Mouse (Mus musculus) ES-E14 (cell line): ENCODE data around the gene Tep1. TPM values are rescaled to one million over a fixed set of nuclear protein-coding genes. Genes with fewer than 3 reads are reported as not detected.
"Not testable (repeated sequence)": the region's sequence is repeated elsewhere in the genome, so short reads cannot be mapped to it uniquely, and the experiment has no call there.

ENCODE experiments used
- DNase-seq: peaks from one replicate; pipeline ENCODE4 v3.0.0-alpha.2; 2013; ENCODE audit warnings: low read depth, low spot score
- H3K27ac ChIP-seq: 2 replicates; pipeline ENCODE4 v1.5.1; 2012; ENCODE audit warnings: low read depth, mild to moderate bottlenecking, low read length, moderate library complexity, mixed read lengths; ENCODE audit not compliant: poor library complexity, insufficient read depth, severe bottlenecking
- H3K36me3 ChIP-seq: 2 replicates; pipeline ENCODE4 v1.6.1; 2012; ENCODE audit warnings: mild to moderate bottlenecking, low read length, moderate library complexity, mixed read lengths; ENCODE audit not compliant: control insufficient read depth, poor library complexity, insufficient read depth, severe bottlenecking
- H3K4me1 ChIP-seq, 2 experiments: fragments of 150-350 bp in 1 of 2; sonication (generic) in 1 of 2; 2 replicates each; pipeline ENCODE4 v1.6.1; 2012; ENCODE audit warnings: low read length in 2 of 2, mild to moderate bottlenecking in 1 of 2, mixed read lengths in 1 of 2; ENCODE audit not compliant: control insufficient read depth in 2 of 2, insufficient read depth in 2 of 2, poor library complexity in 1 of 2
- H3K4me3 ChIP-seq, 2 experiments: fragments of 150-350 bp in 1 of 2; sonication (generic) in 1 of 2; 2 replicates each; pipeline ENCODE4 v1.5.1; 2012; ENCODE audit warnings: low read length in 2 of 2, low read depth in 1 of 2, mild to moderate bottlenecking in 1 of 2, mixed read lengths in 1 of 2; ENCODE audit not compliant: insufficient read depth in 1 of 2, poor library complexity in 1 of 2, severe bottlenecking in 1 of 2
- H3K9ac ChIP-seq: 2 replicates; pipeline ENCODE4 v1.6.1; 2012; ENCODE audit warnings: low read depth, mild to moderate bottlenecking, low read length, mixed read lengths; ENCODE audit not compliant: poor library complexity, insufficient read depth, severe bottlenecking
- H3K9me3 ChIP-seq: fragments of 150-350 bp; sonication (generic); 2 replicates; pipeline ENCODE4 v1.6.1; 2012; ENCODE audit warnings: low read depth, mild to moderate bottlenecking, low read length; ENCODE audit not compliant: control insufficient read depth, insufficient read depth
- CHD2 ChIP-seq: IDR thresholded peaks from 2 replicates; pipeline ENCODE4 v1.6.1; 2014; ENCODE audit warnings: mild to moderate bottlenecking, low read depth, low read length, inconsistent platforms
- HCFC1 ChIP-seq: IDR thresholded peaks from 2 replicates; pipeline ENCODE4 v1.6.1; 2012; ENCODE audit warnings: low read length, inconsistent platforms, borderline replicate concordance; ENCODE audit not compliant: insufficient read depth
- MAFK ChIP-seq: IDR thresholded peaks from 2 replicates; pipeline ENCODE4 v1.6.1; 2014; ENCODE audit warnings: mild to moderate bottlenecking, low read depth, low read length, inconsistent platforms; ENCODE audit not compliant: insufficient read depth
- ZC3H11A ChIP-seq: IDR thresholded peaks from 2 replicates; pipeline ENCODE4 v1.6.1; 2012; ENCODE audit warnings: low read depth, mild to moderate bottlenecking, inconsistent platforms, low read length, borderline replicate concordance
- ZNF384 ChIP-seq: IDR thresholded peaks from 2 replicates; pipeline ENCODE4 v1.6.1; 2012; ENCODE audit warnings: low read depth, low read length, inconsistent platforms
- in situ Hi-C, 2 experiments: fragments of 600-800 bp; cut with MboI; formaldehyde crosslinking; loops; one replicate each; pipeline ENCODE4 v1.15.1; 2025; ENCODE audit warnings: low sequenced_read_pairs in 2 of 2, inconsistent platforms in 1 of 2; ENCODE audit not compliant: unreplicated experiment in 2 of 2
- total RNA-seq: library from RNA; depleted of rRNA; stranded (reverse); fragments of 300-350 nt; gene quantifications from 2 replicates; pipeline ENCODE4 v1.2.3, GENCODE M21; 2012; rRNA removed

Gene Tep1
- total RNA-seq: 11.5 and 19.5 TPM in 2 replicates

DNA sequence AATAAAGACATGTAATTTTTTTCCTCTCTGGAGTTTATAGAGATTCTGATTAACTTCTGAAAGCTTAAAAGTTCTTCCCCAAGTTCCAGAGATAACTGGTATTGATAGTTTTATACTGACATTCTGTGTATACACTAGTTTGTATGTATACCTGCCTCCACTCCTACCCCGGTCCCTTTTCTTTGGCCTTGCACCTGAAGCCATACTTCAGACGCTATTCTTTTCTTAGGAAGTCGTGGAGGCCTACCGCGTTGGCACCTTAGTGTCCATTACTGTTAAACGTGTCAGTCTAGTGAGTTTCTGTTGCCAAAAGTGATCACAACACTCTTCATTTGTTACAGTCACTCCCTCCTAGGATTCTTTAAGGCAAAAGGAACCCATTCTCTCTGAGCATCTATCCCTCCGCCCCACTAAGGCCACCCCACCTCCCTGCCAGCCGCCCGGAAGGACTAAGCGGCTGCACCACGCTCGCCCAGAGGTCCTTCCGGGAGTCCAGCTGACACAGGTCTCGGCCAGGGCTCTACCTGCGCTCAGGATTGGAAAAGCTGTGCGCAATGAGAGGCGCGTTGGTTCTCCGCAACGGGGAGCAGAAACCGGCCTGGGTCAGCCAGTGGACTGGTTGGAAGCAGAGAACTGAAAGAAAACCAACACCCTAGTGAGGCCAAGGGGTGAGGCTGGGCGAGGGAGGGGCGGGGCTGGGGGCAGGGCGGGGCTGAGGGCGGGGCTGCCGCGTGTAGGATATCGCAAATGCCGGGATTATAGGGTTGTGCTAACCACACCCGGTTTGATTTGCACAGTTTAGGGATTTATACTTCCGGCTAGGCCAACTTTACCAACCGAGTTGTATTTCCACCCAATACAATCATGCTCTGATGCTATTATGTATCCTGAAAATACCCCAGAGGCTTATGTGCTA lies at the start of gene Tep1:
Gene Tep1 (minus strand): TSS at position 672 of the 916 bp plus-strand sequence.
- TF ChIP-seq ZNF384: no peak
- TF ChIP-seq HCFC1: peak; percentile 73
- TF ChIP-seq CHD2: peak; percentile 35; the same call in 1 of the 2 replicates
- H3K27ac ChIP-seq: peak within 1 kb of the TSS; percentile 95
- no peaks in the 10 kb centered on the region for H3K9me3 ChIP-seq
- peak; percentile 71 for DNase-seq
- H3K4me3 ChIP-seq: peak within 1 kb of the TSS; percentile 75 to 80
- in situ Hi-C loops: no loop called here
- H3K36me3 ChIP-seq: no peaks in the 10 kb centered on the region; the same call in 1 of the 2 replicates
- peak within 1 kb of the TSS; percentile 83 for H3K9ac ChIP-seq
- no peaks in the 10 kb centered on the region for H3K4me1 ChIP-seq

DNA sequence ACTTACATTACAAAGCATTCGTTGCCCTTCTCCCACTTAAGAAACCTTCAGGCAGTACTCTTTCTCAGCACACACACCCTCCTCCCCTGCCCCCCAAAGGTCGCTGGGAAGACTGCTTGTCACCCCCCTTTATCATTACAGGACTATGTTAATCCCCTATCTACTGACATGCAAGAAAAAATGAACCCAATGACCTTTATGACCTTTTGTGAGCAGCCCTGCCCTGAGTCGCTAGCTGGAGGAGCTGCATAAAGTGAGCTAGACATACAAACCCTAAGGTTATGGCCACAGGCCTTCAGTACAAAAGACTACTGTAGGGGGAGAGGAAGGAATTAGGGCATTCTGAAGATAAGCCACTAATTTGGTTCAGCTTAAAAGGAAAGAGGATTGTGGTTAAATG lies 41.0 kb upstream of the Tep1 start:
- in situ Hi-C loops: no loop called here
- Histone ChIP-seq H3K9ac (no peak overlapping the region), H3K27ac (no peak overlapping the region), H3K4me1 (peaks cover 2 to 8% of the 10 kb centered on the region in 2 experiments; a peak in 2 of 4 replicates), H3K9me3 (no peaks in the 10 kb centered on the region), H3K36me3 (peaks cover 10% of the 10 kb centered on the region), H3K4me3 (no peak overlapping the region)
- DNase-seq: no peak
- TF ChIP-seq ZNF384 (no peak), HCFC1 (no peak), MAFK (no peak), CHD2 (no peak), ZC3H11A (no peak)

DNA sequence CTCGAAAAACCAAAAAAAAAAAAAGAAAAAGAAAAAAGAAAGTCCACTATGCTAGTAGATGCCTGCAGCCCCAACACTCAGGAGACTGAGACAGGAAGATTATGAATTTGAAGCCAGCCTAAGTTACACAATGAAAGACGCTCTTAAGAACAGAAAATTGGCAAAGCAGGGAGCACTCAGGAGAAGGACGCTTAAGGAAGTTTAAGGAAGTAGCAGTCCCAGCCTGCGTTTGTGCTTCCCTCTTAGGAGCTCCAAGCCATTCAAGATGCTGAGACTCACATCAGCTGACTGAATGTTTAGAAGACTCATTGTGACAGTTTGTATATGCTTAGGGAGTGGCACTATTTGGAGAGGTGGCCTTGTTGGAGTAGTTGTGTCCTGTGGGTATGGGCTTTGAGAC lies 37.8 kb upstream of the Tep1 start:
- TF ChIP-seq ZNF384: no peak
- no peak for TF ChIP-seq HCFC1
- TF ChIP-seq MAFK: no peak
- no peak for TF ChIP-seq ZC3H11A
- no peak for TF ChIP-seq CHD2
- DNase-seq: no peak
- Histone ChIP-seq H3K9me3 (no peaks in the 10 kb centered on the region), H3K27ac (no peak overlapping the region), H3K4me3 (no peak overlapping the region), H3K4me1 (peaks cover 2 to 5% of the 10 kb centered on the region in 2 experiments; a peak in 2 of 4 replicates), H3K36me3 (no peaks in the 10 kb centered on the region; the same call in 1 of the 2 replicates), H3K9ac (no peak overlapping the region)
- in situ Hi-C loops: no loop called here

DNA sequence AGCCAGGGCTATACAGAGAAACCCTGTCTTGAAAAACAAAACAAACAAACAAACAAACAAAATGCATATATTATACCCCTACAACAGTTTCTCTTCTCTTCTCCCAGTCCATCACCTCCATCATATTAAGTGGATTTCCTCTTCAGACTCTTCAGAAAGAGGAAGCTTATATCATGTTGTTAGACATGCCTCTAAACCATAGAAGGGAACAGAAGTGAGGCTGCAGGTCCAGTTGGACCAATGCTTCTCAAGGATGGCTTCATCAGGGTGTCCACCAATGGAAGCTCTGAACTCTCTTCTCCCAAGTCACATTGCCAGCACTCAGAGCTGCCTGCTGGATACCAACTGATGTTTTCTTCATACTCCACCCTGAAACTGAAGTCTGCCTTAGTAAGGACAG lies 35.0 kb upstream of the Tep1 start:
- in situ Hi-C loops, H3K4me1 ChIP-seq: not testable (repeated sequence)

GRCm38 (mm10) chr14:50904828-50905129 lies 34.4 kb upstream of the Tep1 start:
- Histone ChIP-seq H3K36me3 (no peaks in the 10 kb centered on the region; the same call in 1 of the 2 replicates), H3K27ac (no peak overlapping the region), H3K4me1 (no peaks in the 10 kb centered on the region), H3K9ac (no peak overlapping the region), H3K4me3 (no peak overlapping the region), H3K9me3 (no peaks in the 10 kb centered on the region)
- DNase-seq: no peak
- in situ Hi-C loops: no loop called here
- TF ChIP-seq CHD2: no peak
- TF ChIP-seq MAFK: no peak
- no peak for TF ChIP-seq HCFC1
- TF ChIP-seq ZNF384: no peak
- no peak for TF ChIP-seq ZC3H11A

More for the DNA sequence above, 35.0 kb upstream of the Tep1 start:
- H3K4me3 ChIP-seq, DNase-seq, H3K36me3 ChIP-seq, H3K9ac ChIP-seq, H3K9me3 ChIP-seq, H3K27ac ChIP-seq: not testable (repeated sequence)
